27 mouse cellular contexts compared by ENCODE assay signal in genomic region chr3:21407077-21407476, GRCm38 (mm10).
DNase-seq lines count a peak whose midpoint lies in the region; ATAC-seq lines count a peak whose summit lies in the region.
"Had no signal": no experiment of that assay in that cellular context is flagged by ENCODE, and none has a peak within 500 bp of the region (broad histone marks: within the 10 kb centered on the region; RNA-seq: fewer than 3 reads in every experiment).

No protein-coding gene starts in this region.

- peak; percentile 98 for DNase-seq in heart, adult 11 months
- no peak for DNase-seq in heart, postnatal 36 days
- peak; percentile 2 for DNase-seq in 3134 (ENCODE audit: extremely low read depth, insufficient read length, low spot score)
- peak; percentile 67 for DNase-seq in heart, adult 8-10 months (ENCODE audit: low spot score)
- DNase-seq in embryonic facial prominence, embryonic 10.5 days (ENCODE audit: low spot score) = no peak
- DNase-seq in layer of hippocampus, postnatal 10 days (ENCODE audit: low spot score in 2 of 2) = no peak
- no peak for DNase-seq in urinary bladder, postnatal 4 days (ENCODE audit: low spot score in 2 of 2)
- DNase-seq: adrenal gland, postnatal 10 days; cerebellum, adult 2 months; cerebellum, postnatal 36 days; embryo, embryonic 11 days; gastrocnemius, postnatal 36 days; kidney, adult 18-20 months; kidney, postnatal 4 days; layer of hippocampus, adult 9-11 months; liver, embryonic 13.5 days; lung, embryonic 14.5 days; lung, postnatal 36 days; midbrain, embryonic 14.5 days; right cerebral cortex, postnatal 25 days; spleen, adult 18-20 months had no signal

- H3K4me3 ChIP-seq in heart, embryonic 14.5 days (ENCODE audit: control insufficient read depth in 1 of 2, insufficient read depth in 1 of 2, low read depth in 1 of 2, low read length in 2 of 2) = no peak overlapping the region
- H3K4me3 ChIP-seq in embryonic facial prominence, embryonic 10.5 days = no peak overlapping the region
- H3K4me3 ChIP-seq: forebrain, embryonic 13.5 days; liver, embryonic 13.5 days; megakaryocyte, embryonic 14.5 days; neural tube, embryonic 12.5 days had no signal

- H3K9me3 ChIP-seq in heart, embryonic 14.5 days (ENCODE audit: control insufficient read depth, low read length) = no peaks in the 10 kb centered on the region
- no peaks in the 10 kb centered on the region for H3K9me3 ChIP-seq in embryonic facial prominence, embryonic 10.5 days
- H3K9me3 ChIP-seq: forebrain, embryonic 13.5 days; liver, embryonic 13.5 days; megakaryocyte, embryonic 14.5 days; neural tube, embryonic 12.5 days had no signal

- no peak overlapping the region for H3K9ac ChIP-seq in heart, embryonic 14.5 days (ENCODE audit: low read length)
- H3K9ac ChIP-seq: forebrain, embryonic 13.5 days; liver, embryonic 13.5 days; lung, embryonic 14.5 days; neural tube, embryonic 12.5 days had no signal

- peaks cover 6 to 16% of the 10 kb centered on the region in 2 experiments for H3K4me1 ChIP-seq in heart, embryonic 14.5 days (ENCODE audit: control insufficient read depth in 2 of 2, insufficient read depth in 2 of 2, low read length in 2 of 2)
- no peaks in the 10 kb centered on the region for H3K4me1 ChIP-seq in embryonic facial prominence, embryonic 10.5 days
- H3K4me1 ChIP-seq: forebrain, embryonic 13.5 days; liver, embryonic 13.5 days; neural tube, embryonic 12.5 days had no signal

- intact Hi-C loops in heart, postnatal 36 days (cut with DNase I) = loop anchor here (5.0 kb wide), 1 partner anchor 135 kb away; no protein-coding TSS in a partner anchor

- no peaks in the 10 kb centered on the region for H3K27me3 ChIP-seq in heart, embryonic 14.5 days (ENCODE audit: control insufficient read depth, insufficient read depth, low read length)
- H3K27me3 ChIP-seq in embryonic facial prominence, embryonic 10.5 days (replicated peaks; ENCODE audit: low read depth, poor library complexity, severe bottlenecking) = no peaks in the 10 kb centered on the region
- H3K27me3 ChIP-seq: forebrain, embryonic 13.5 days; liver, embryonic 13.5 days; megakaryocyte, embryonic 14.5 days; neural tube, embryonic 12.5 days had no signal

- ATAC-seq in heart, embryonic 14.5 days (ENCODE audit: insufficient number of reproducible peaks, insufficient read depth, low FRiP score, low read depth) = peak; percentile 32; the same call in 1 of the 2 replicates
- ATAC-seq: activated CD4-positive, CD25-positive, alpha-beta regulatory T cell, adult 4 months; CD4-positive, CD25-positive, alpha-beta regulatory T cell, adult 4 months; forebrain, embryonic 13.5 days had no signal

- 14% methylated on average over 5 of the region's 5 CpGs for WGBS in heart, embryonic 14.5 days
- 88% methylated on average over 5 of the region's 5 CpGs for WGBS in embryonic facial prominence, embryonic 10.5 days

- no peaks in the 10 kb centered on the region for H3K36me3 ChIP-seq in heart, embryonic 14.5 days (ENCODE audit: control insufficient read depth, insufficient read depth, low read length)
- H3K36me3 ChIP-seq in embryonic facial prominence, embryonic 10.5 days (replicated peaks) = no peaks in the 10 kb centered on the region
- H3K36me3 ChIP-seq: liver, embryonic 13.5 days; neural tube, embryonic 12.5 days had no signal

- H3K4me2 ChIP-seq in heart, embryonic 14.5 days (ENCODE audit: low read length) = no peak overlapping the region
- H3K4me2 ChIP-seq: forebrain, embryonic 13.5 days; liver, embryonic 13.5 days; lung, embryonic 14.5 days; neural tube, embryonic 12.5 days had no signal

- H3K27ac ChIP-seq in heart, embryonic 14.5 days (replicated peaks in 1 of 2; ENCODE audit: control insufficient read depth in 1 of 2, insufficient read depth in 1 of 2, low read depth in 2 of 2, low read length in 2 of 2) = no peak overlapping the region
- H3K27ac ChIP-seq in embryonic facial prominence, embryonic 10.5 days (replicated peaks) = no peak overlapping the region
- H3K27ac ChIP-seq: forebrain, embryonic 13.5 days; liver, embryonic 13.5 days; neural tube, embryonic 12.5 days had no signal

Comparison
In these comparisons a context has a peak if more than half of its experiments do, and no peak if none do; other contexts are left out.
1. DNase-seq: peak in heart, adult 11 months (single experiment), 3134 (single experiment) and heart, adult 8-10 months (single experiment); none in heart, postnatal 36 days (0 of 2), embryonic facial prominence, embryonic 10.5 days (single experiment), layer of hippocampus, postnatal 10 days (0 of 2) and urinary bladder, postnatal 4 days (0 of 2).